Mouse (Mus musculus) forebrain, embryonic 12.5 days (tissue): ENCODE measurements around the gene Gnb1. TPM values are rescaled to one million over a fixed set of nuclear protein-coding genes. Genes with fewer than 3 reads are reported as not detected.
A peak's percentile ranks its signal among the peaks of the same experiment; 100 is the strongest.
"Not testable (repeated sequence)": the region's sequence is repeated elsewhere in the genome, so short reads cannot be mapped to it uniquely, and the experiment has no call there.

Source experiments
- ATAC-seq: fragments of 200-750 bp; cut with Nextera tagmentation; 2 replicates; pipeline ENCODE4 v1.8.0; 2017; ENCODE audit warnings: moderate TSS enrichment; ENCODE audit not compliant: low FRiP score
- H3K27ac ChIP-seq: fragments of 300-500 bp; sonication (generic); 2 replicates; pipeline ENCODE4 v1.5.1; 2016; ENCODE audit warnings: mild to moderate bottlenecking
- H3K27me3 ChIP-seq: fragments of 300-500 bp; sonication (generic); 2 replicates; pipeline ENCODE4 v1.6.1; 2016; ENCODE audit warnings: mild to moderate bottlenecking
- H3K36me3 ChIP-seq: fragments of 300-500 bp; sonication (generic); replicated peaks from 2 replicates; pipeline ENCODE4 v1.6.1; 2016; ENCODE audit warnings: mild to moderate bottlenecking
- H3K4me1 ChIP-seq: fragments of 300-500 bp; sonication (generic); 2 replicates; pipeline ENCODE4 v1.6.1; 2016
- H3K4me2 ChIP-seq: fragments of 300-500 bp; sonication (generic); 2 replicates; pipeline ENCODE4 v1.6.1; 2016; ENCODE audit warnings: mild to moderate bottlenecking, moderate library complexity
- H3K4me3 ChIP-seq: fragments of 300-500 bp; sonication (generic); replicated peaks from 2 replicates; pipeline ENCODE4 v1.5.1; 2016; ENCODE audit warnings: mild to moderate bottlenecking
- H3K9ac ChIP-seq: fragments of 300-500 bp; sonication (generic); 2 replicates; pipeline ENCODE4 v1.6.1; 2016; ENCODE audit warnings: mild to moderate bottlenecking
- H3K9me3 ChIP-seq: fragments of 300-500 bp; sonication (generic); 2 replicates; pipeline ENCODE4 v1.6.1; 2016
- WGBS: fragments of 180-500 bp; shearing (Covaris S2); methylation state at CpG from one replicate; pipeline ENCODE4 v1.1.7; 2016; 5-methylcytosine and 5-hydroxymethylcytosine counted together
- polyA plus RNA-seq: library from polyadenylated mRNA; unstranded; fragments of >200 nt; fragmentation: Nextera tagmentation; extraction: Ambion mirVana; gene quantifications from 2 replicates; pipeline ENCODE4 v1.2.1, GENCODE M21; 2016

The Gnb1 gene
- polyA plus RNA-seq, 1 experiment from 2014 or later: 667 TPM

- Histone ChIP-seq H3K4me3 (no peak overlapping the region), H3K4me2 (no peak overlapping the region), H3K9ac (no peak overlapping the region), H3K27ac (0 out of 2 replicates have a peak overlapping the region, but pooled peaks have one; percentile 91), H3K9me3 (no peaks in the 10 kb centered on the region), H3K27me3 (no peaks in the 10 kb centered on the region), H3K4me1 (peaks cover 37% of the 10 kb centered on the region), H3K36me3 (peaks cover 52% of the 10 kb centered on the region)
- no peak for ATAC-seq
- WGBS: 67% methylated on average over 2 of the region's 2 CpGs
Observed at GRCm38 (mm10) chr4:155560932-155561331, 69.8 kb downstream of the Gnb1 start.

GRCm38 (mm10) chr4:155561661-155562442, 70.7 kb downstream of the Gnb1 start, which contains the start of gene Nadk:
Gene Nadk (plus strand): TSS chr4:155562378.
- no peak for ATAC-seq
- Histone ChIP-seq H3K4me3 (peak within 1 kb of the TSS; percentile 87), H3K9ac (peak within 1 kb of the TSS; percentile 45; the same call in 1 of the 2 replicates), H3K27me3 (no peaks in the 10 kb centered on the region), H3K4me2 (peak within 1 kb of the TSS; percentile 77), H3K36me3 (peaks cover 42% of the 10 kb centered on the region), H3K9me3 (no peaks in the 10 kb centered on the region), H3K27ac (peak within 1 kb of the TSS; percentile 91), H3K4me1 (peaks cover 40% of the 10 kb centered on the region)
- 78% methylated on average over 7 of the region's 7 CpGs for WGBS

- peak overlapping the region; percentile 87 for H3K4me3 ChIP-seq
- H3K4me1 ChIP-seq: peaks cover 40% of the 10 kb centered on the region
- 3% methylated on average over 18 of the region's 19 CpGs for WGBS
- no peaks in the 10 kb centered on the region for H3K9me3 ChIP-seq
- peak; percentile 36; the same call in 1 of the 2 replicates for ATAC-seq
- H3K4me2 ChIP-seq: peak overlapping the region; percentile 77
- peaks cover 32% of the 10 kb centered on the region for H3K36me3 ChIP-seq
- H3K27me3 ChIP-seq: no peaks in the 10 kb centered on the region
- peak overlapping the region; percentile 91 for H3K27ac ChIP-seq
- H3K9ac ChIP-seq: peak overlapping the region; percentile 45; the same call in 1 of the 2 replicates
Observed at GRCm38 (mm10) chr4:155562725-155563399, 71.7 kb downstream of the Gnb1 start.

- no peaks in the 10 kb centered on the region for H3K27me3 ChIP-seq
- H3K36me3 ChIP-seq: peaks cover 25% of the 10 kb centered on the region
- H3K4me3 ChIP-seq: peak overlapping the region; percentile 87
- peak overlapping the region; percentile 91 for H3K27ac ChIP-seq
- H3K9me3 ChIP-seq: no peaks in the 10 kb centered on the region
- peak; percentile 96 for ATAC-seq
- H3K4me2 ChIP-seq: peak overlapping the region; percentile 77
- H3K9ac ChIP-seq: peak overlapping the region; percentile 77
- H3K4me1 ChIP-seq: peaks cover 40% of the 10 kb centered on the region
- under 1% methylated on average over 69 of the region's 69 CpGs for WGBS
Observed at GRCm38 (mm10) chr4:155563400-155564231, 72.5 kb downstream of the Gnb1 start.

- peaks cover 16% of the 10 kb centered on the region for H3K36me3 ChIP-seq
- peaks cover 40% of the 10 kb centered on the region for H3K4me1 ChIP-seq
- H3K27ac ChIP-seq: peak overlapping the region; percentile 91
- no peaks in the 10 kb centered on the region for H3K27me3 ChIP-seq
- no peak for ATAC-seq
- H3K4me2 ChIP-seq: peak overlapping the region; percentile 77
- 19% methylated on average over 20 of the region's 20 CpGs for WGBS
- H3K4me3 ChIP-seq: peak overlapping the region; percentile 87
- H3K9ac ChIP-seq: peak overlapping the region; percentile 77
- no peaks in the 10 kb centered on the region for H3K9me3 ChIP-seq
Observed at GRCm38 (mm10) chr4:155564315-155565069, 73.3 kb downstream of the Gnb1 start.

GRCm38 (mm10) chr4:155566555-155566954, 75.4 kb downstream of the Gnb1 start:
- 84% methylated on average over 8 of the region's 8 CpGs for WGBS
- Histone ChIP-seq H3K4me3 (no peak overlapping the region), H3K9me3 (no peaks in the 10 kb centered on the region), H3K27ac (no peak overlapping the region), H3K36me3 (no peaks in the 10 kb centered on the region), H3K9ac (no peak overlapping the region), H3K4me1 (peaks cover 32% of the 10 kb centered on the region), H3K4me2 (no peak overlapping the region), H3K27me3 (no peaks in the 10 kb centered on the region)
- no peak for ATAC-seq

GRCm38 (mm10) chr4:155568170-155568569, 77.0 kb downstream of the Gnb1 start:
- no peak overlapping the region for H3K9ac ChIP-seq
- no peak overlapping the region for H3K27ac ChIP-seq
- H3K36me3 ChIP-seq: no peaks in the 10 kb centered on the region
- H3K27me3 ChIP-seq: no peaks in the 10 kb centered on the region
- peaks cover 18% of the 10 kb centered on the region for H3K4me1 ChIP-seq
- WGBS: 48% methylated on average over 2 of the region's 2 CpGs
- H3K4me2 ChIP-seq: no peak overlapping the region
- no peak for ATAC-seq
- H3K9me3 ChIP-seq: no peaks in the 10 kb centered on the region
- no peak overlapping the region for H3K4me3 ChIP-seq

GRCm38 (mm10) chr4:155568632-155569370, 77.6 kb downstream of the Gnb1 start:
- Histone ChIP-seq H3K27ac (no peak overlapping the region), H3K9me3 (no peaks in the 10 kb centered on the region)

GRCm38 (mm10) chr4:155569818-155570217, 78.7 kb downstream of the Gnb1 start:
- 92% methylated on average over 6 of the region's 6 CpGs for WGBS

More at GRCm38 (mm10) chr4:155568632-155569370, 77.6 kb downstream of the Gnb1 start:
- peaks cover 18% of the 10 kb centered on the region for H3K4me1 ChIP-seq
- H3K9ac ChIP-seq: no peak overlapping the region
- H3K4me3 ChIP-seq: no peak overlapping the region
- no peak overlapping the region for H3K4me2 ChIP-seq
- WGBS: 94% methylated on average over 7 of the region's 7 CpGs
- no peaks in the 10 kb centered on the region for H3K27me3 ChIP-seq
- no peaks in the 10 kb centered on the region for H3K36me3 ChIP-seq
- no peak for ATAC-seq

GRCm38 (mm10) chr4:155570315-155570714, 79.2 kb downstream of the Gnb1 start:
- not testable (repeated sequence) for H3K4me1 ChIP-seq, H3K9me3 ChIP-seq

More at GRCm38 (mm10) chr4:155569818-155570217, 78.7 kb downstream of the Gnb1 start:
- H3K4me2 ChIP-seq: no peak overlapping the region
- H3K9ac ChIP-seq: no peak overlapping the region
- H3K36me3 ChIP-seq: no peaks in the 10 kb centered on the region
- ATAC-seq: no peak
- no peaks in the 10 kb centered on the region for H3K27me3 ChIP-seq
- H3K27ac ChIP-seq: no peak overlapping the region
- H3K4me3 ChIP-seq: no peak overlapping the region
- no peaks in the 10 kb centered on the region for H3K9me3 ChIP-seq
- peaks cover 11% of the 10 kb centered on the region for H3K4me1 ChIP-seq

GRCm38 (mm10) chr4:155571442-155571841, 80.3 kb downstream of the Gnb1 start:
- Histone ChIP-seq H3K27ac (no peak overlapping the region), H3K4me2 (no peak overlapping the region), H3K4me1 (no peaks in the 10 kb centered on the region), H3K4me3 (no peak overlapping the region), H3K9ac (no peak overlapping the region), H3K27me3 (no peaks in the 10 kb centered on the region), H3K36me3 (0 out of 2 replicates have a peak, but pooled peaks cover under 1% of the 10 kb centered on the region), H3K9me3 (no peaks in the 10 kb centered on the region)
- ATAC-seq: no peak
- WGBS: 87% methylated on average over 2 of the region's 2 CpGs

More at GRCm38 (mm10) chr4:155570315-155570714, 79.2 kb downstream of the Gnb1 start:
- not testable (repeated sequence) for ATAC-seq, H3K27ac ChIP-seq, H3K36me3 ChIP-seq, H3K27me3 ChIP-seq, H3K4me3 ChIP-seq, H3K4me2 ChIP-seq, H3K9ac ChIP-seq
- 94% methylated on average over 11 of the region's 11 CpGs for WGBS
